Mouse (Mus musculus): Measurements from ENCODE around the gene Clec16a.

The Clec16a gene

GRCm38 (mm10) chr16:10675612-10676011 is 130.5 kb downstream of the Clec16a start:
- no peak for DNase-seq (ENCODE audit: low spot score in 2 of 2)

- DNase-seq (ENCODE audit: low spot score in 2 of 2) = no peak
Measured at GRCm38 (mm10) chr16:10676461-10677066, 131.4 kb downstream of the Clec16a start.

- no peak for DNase-seq (ENCODE audit: low spot score in 2 of 2)
Measured at GRCm38 (mm10) chr16:10682521-10682920, 137.4 kb downstream of the Clec16a start.

- no peak for DNase-seq (ENCODE audit: low spot score in 2 of 2)
Measured at GRCm38 (mm10) chr16:10683193-10684000, 138.3 kb downstream of the Clec16a start.

GRCm38 (mm10) chr16:10689748-10690318 is 144.7 kb downstream of the Clec16a start:
- peak in 1 of 2 experiments; percentile 23 for DNase-seq (ENCODE audit: low spot score in 2 of 2)

GRCm38 (mm10) chr16:10690442-10690841 is 145.3 kb downstream of the Clec16a start:
- no peak for DNase-seq (ENCODE audit: low spot score in 2 of 2)

- DNase-seq (ENCODE audit: low spot score in 2 of 2) = no peak
Measured at GRCm38 (mm10) chr16:10691705-10692104, 146.6 kb downstream of the Clec16a start.

GRCm38 (mm10) chr16:10692848-10693247 is 147.7 kb downstream of the Clec16a start:
- no peak for DNase-seq (ENCODE audit: low spot score in 2 of 2)

GRCm38 (mm10) chr16:10693424-10693823 is 148.3 kb downstream of the Clec16a start:
- DNase-seq (ENCODE audit: low spot score in 2 of 2) = no peak

- DNase-seq (ENCODE audit: low spot score in 2 of 2) = no peak
Measured at GRCm38 (mm10) chr16:10694414-10694851, 149.3 kb downstream of the Clec16a start.

GRCm38 (mm10) chr16:10697861-10698659 is 152.9 kb downstream of the Clec16a start:
- DNase-seq (ENCODE audit: low spot score in 2 of 2) = no peak

- DNase-seq (ENCODE audit: low spot score in 2 of 2) = no peak
Measured at GRCm38 (mm10) chr16:10699316-10699715, 154.2 kb downstream of the Clec16a start.

- no peak for DNase-seq (ENCODE audit: low spot score in 2 of 2)
Measured at GRCm38 (mm10) chr16:10700160-10700559, 155.0 kb downstream of the Clec16a start.

GRCm38 (mm10) chr16:10702399-10702798 is 157.3 kb downstream of the Clec16a start:
- no peak for DNase-seq (ENCODE audit: low spot score in 2 of 2)

- DNase-seq (ENCODE audit: low spot score in 2 of 2) = no peak
Measured at GRCm38 (mm10) chr16:10703932-10704331, 158.8 kb downstream of the Clec16a start.

GRCm38 (mm10) chr16:10705396-10705795 is 160.3 kb downstream of the Clec16a start:
- DNase-seq (ENCODE audit: low spot score in 2 of 2) = no peak

GRCm38 (mm10) chr16:10711524-10711923 is 166.4 kb downstream of the Clec16a start:
- DNase-seq (ENCODE audit: low spot score in 2 of 2) = no peak

GRCm38 (mm10) chr16:10713041-10713440 is 167.9 kb downstream of the Clec16a start:
- no peak for DNase-seq (ENCODE audit: low spot score in 2 of 2)

- no peak for DNase-seq (ENCODE audit: low spot score in 2 of 2)
Measured at GRCm38 (mm10) chr16:10713441-10714239, 168.5 kb downstream of the Clec16a start.

- no peak for DNase-seq (ENCODE audit: low spot score in 2 of 2)
Measured at GRCm38 (mm10) chr16:10715211-10715610, 170.1 kb downstream of the Clec16a start.

GRCm38 (mm10) chr16:10715632-10716031 is 170.5 kb downstream of the Clec16a start:
- no peak for DNase-seq (ENCODE audit: low spot score in 2 of 2)
